Comparison of ENCODE assay signal across 22 mouse cellular contexts in genomic region chr2:169589697-169590096, GRCm38 (mm10). TPM values are rescaled to one million over a fixed set of nuclear protein-coding genes. Genes with fewer than 3 reads are reported as not detected.
"Had no signal": no experiment of that assay in that cellular context is flagged by ENCODE, and none has a peak within 500 bp of the region (broad histone marks: within the 10 kb centered on the region; RNA-seq: fewer than 3 reads in every experiment).

No protein-coding gene starts in this region.

- DNase-seq: kidney, adult 11 months; kidney, postnatal 14 days; liver; lung, adult 18-20 months; retina, postnatal 1 day; right cerebral cortex, postnatal 4 days; thymus, adult 2 months; thymus, postnatal 25 days had no signal

- H3K27ac ChIP-seq: limb, embryonic 12.5 days; liver, embryonic 14.5 days; midbrain, embryonic 15.5 days; neural tube, embryonic 13.5 days had no signal

- H3K4me3 ChIP-seq: limb, embryonic 12.5 days; midbrain, embryonic 15.5 days; neural tube, embryonic 13.5 days had no signal

- H3K9ac ChIP-seq: limb, embryonic 12.5 days; liver, embryonic 14.5 days; midbrain, embryonic 15.5 days; neural tube, embryonic 13.5 days had no signal

- H3K4me2 ChIP-seq: limb, embryonic 12.5 days; midbrain, embryonic 15.5 days; neural tube, embryonic 13.5 days had no signal

- H3K36me3 ChIP-seq: limb, embryonic 12.5 days; midbrain, embryonic 15.5 days; neural tube, embryonic 13.5 days had no signal

- H3K27me3 ChIP-seq: limb, embryonic 12.5 days; midbrain, embryonic 15.5 days; neural tube, embryonic 13.5 days had no signal

- H3K9me3 ChIP-seq: limb, embryonic 12.5 days; midbrain, embryonic 15.5 days; neural tube, embryonic 13.5 days had no signal

- ATAC-seq: midbrain, embryonic 15.5 days had no signal

RNA-seq across cellular contexts. Expression of gene Gm11011, which starts 2.2 kb away (rescaled TPM):
- total RNA-seq: layer of hippocampus, postnatal 25 days; left cerebral cortex, adult 8-10 months; left cerebral cortex, postnatal 25 days; monocyte, adult 5-6 weeks had no signal
- polyA plus RNA-seq: intestine, embryonic 14.5 days; kidney, embryonic 14.5 days; large intestine, adult 2 months; limb, embryonic 12.5 days; liver, embryonic 14.5 days; lung, embryonic 16.5 days; midbrain, embryonic 15.5 days; neural tube, embryonic 13.5 days; spleen, adult 2 months; thymus, adult 2 months; urinary bladder, adult 2 months had no signal

RNA-seq across cellular contexts. Expression of gene Tshz2, which starts 43.1 kb away (rescaled TPM):
- total RNA-seq: monocyte, adult 5-6 weeks had no signal
